Mouse (Mus musculus) ES-E14 (cell line): Measurements from ENCODE around the gene 1700011L22Rik. TPM values are rescaled to one million over a fixed set of nuclear protein-coding genes. Genes with fewer than 3 reads are reported as not detected.

Experiments
- DNase-seq: peaks from one replicate; pipeline ENCODE4 v3.0.0-alpha.2; 2013; ENCODE audit warnings: low read depth, low spot score
- H3K27ac ChIP-seq: 2 replicates; pipeline ENCODE4 v1.5.1; 2012; ENCODE audit warnings: low read depth, mild to moderate bottlenecking, low read length, moderate library complexity, mixed read lengths; ENCODE audit not compliant: poor library complexity, insufficient read depth, severe bottlenecking
- H3K36me3 ChIP-seq: 2 replicates; pipeline ENCODE4 v1.6.1; 2012; ENCODE audit warnings: mild to moderate bottlenecking, low read length, moderate library complexity, mixed read lengths; ENCODE audit not compliant: control insufficient read depth, poor library complexity, insufficient read depth, severe bottlenecking
- H3K4me1 ChIP-seq, 2 experiments: fragments of 150-350 bp in 1 of 2; sonication (generic) in 1 of 2; 2 replicates each; pipeline ENCODE4 v1.6.1; 2012; ENCODE audit warnings: low read length in 2 of 2, mild to moderate bottlenecking in 1 of 2, mixed read lengths in 1 of 2; ENCODE audit not compliant: control insufficient read depth in 2 of 2, insufficient read depth in 2 of 2, poor library complexity in 1 of 2
- H3K4me3 ChIP-seq, 2 experiments: fragments of 150-350 bp in 1 of 2; sonication (generic) in 1 of 2; 2 replicates each; pipeline ENCODE4 v1.5.1; 2012; ENCODE audit warnings: low read length in 2 of 2, low read depth in 1 of 2, mild to moderate bottlenecking in 1 of 2, mixed read lengths in 1 of 2; ENCODE audit not compliant: insufficient read depth in 1 of 2, poor library complexity in 1 of 2, severe bottlenecking in 1 of 2
- H3K9ac ChIP-seq: 2 replicates; pipeline ENCODE4 v1.6.1; 2012; ENCODE audit warnings: low read depth, mild to moderate bottlenecking, low read length, mixed read lengths; ENCODE audit not compliant: poor library complexity, insufficient read depth, severe bottlenecking
- H3K9me3 ChIP-seq: fragments of 150-350 bp; sonication (generic); 2 replicates; pipeline ENCODE4 v1.6.1; 2012; ENCODE audit warnings: low read depth, mild to moderate bottlenecking, low read length; ENCODE audit not compliant: control insufficient read depth, insufficient read depth
- CHD2 ChIP-seq: IDR thresholded peaks from 2 replicates; pipeline ENCODE4 v1.6.1; 2014; ENCODE audit warnings: mild to moderate bottlenecking, low read depth, low read length, inconsistent platforms
- HCFC1 ChIP-seq: IDR thresholded peaks from 2 replicates; pipeline ENCODE4 v1.6.1; 2012; ENCODE audit warnings: low read length, inconsistent platforms, borderline replicate concordance; ENCODE audit not compliant: insufficient read depth
- MAFK ChIP-seq: IDR thresholded peaks from 2 replicates; pipeline ENCODE4 v1.6.1; 2014; ENCODE audit warnings: mild to moderate bottlenecking, low read depth, low read length, inconsistent platforms; ENCODE audit not compliant: insufficient read depth
- ZC3H11A ChIP-seq: IDR thresholded peaks from 2 replicates; pipeline ENCODE4 v1.6.1; 2012; ENCODE audit warnings: low read depth, mild to moderate bottlenecking, inconsistent platforms, low read length, borderline replicate concordance
- ZNF384 ChIP-seq: IDR thresholded peaks from 2 replicates; pipeline ENCODE4 v1.6.1; 2012; ENCODE audit warnings: low read depth, low read length, inconsistent platforms
- in situ Hi-C, 2 experiments: fragments of 600-800 bp; cut with MboI; formaldehyde crosslinking; loops; one replicate each; pipeline ENCODE4 v1.15.1; 2025; ENCODE audit warnings: low sequenced_read_pairs in 2 of 2, inconsistent platforms in 1 of 2; ENCODE audit not compliant: unreplicated experiment in 2 of 2
- total RNA-seq: library from RNA; depleted of rRNA; stranded (reverse); fragments of 300-350 nt; gene quantifications from 2 replicates; pipeline ENCODE4 v1.2.3, GENCODE M21; 2012

Gene 1700011L22Rik
- total RNA-seq, 1 experiment: not detected

DNA sequence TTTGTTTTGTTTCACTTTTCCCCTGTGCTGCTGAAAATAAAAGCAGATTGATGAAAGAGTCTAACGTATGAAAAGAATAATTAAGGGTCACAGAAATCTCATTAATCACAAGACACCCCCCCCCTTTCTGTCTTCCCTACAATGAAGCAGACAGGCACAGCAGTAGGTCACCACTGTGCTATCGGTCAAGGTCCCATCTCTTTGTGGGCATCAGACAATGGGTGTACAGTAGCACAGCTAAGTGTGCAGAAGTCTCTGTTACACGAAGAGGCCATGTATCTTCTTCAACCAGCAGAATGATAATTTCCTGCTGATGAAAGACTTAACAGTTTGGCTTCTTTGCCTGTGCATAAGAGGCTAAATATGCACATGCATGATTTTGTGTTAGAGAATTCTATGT lies 49.7 kb downstream of the 1700011L22Rik start:
- Histone ChIP-seq H3K4me3 (no peak overlapping the region), H3K27ac (no peak overlapping the region), H3K36me3 (no peaks in the 10 kb centered on the region), H3K9ac (no peak overlapping the region), H3K4me1 (0 out of 4 replicates have a peak, but pooled peaks cover 0 to 3% of the 10 kb centered on the region in 2 experiments), H3K9me3 (no peaks in the 10 kb centered on the region)
- TF ChIP-seq HCFC1 (no peak), MAFK (no peak), ZNF384 (no peak), ZC3H11A (no peak), CHD2 (no peak)
- in situ Hi-C loops: no loop called here
- no peak for DNase-seq

DNA sequence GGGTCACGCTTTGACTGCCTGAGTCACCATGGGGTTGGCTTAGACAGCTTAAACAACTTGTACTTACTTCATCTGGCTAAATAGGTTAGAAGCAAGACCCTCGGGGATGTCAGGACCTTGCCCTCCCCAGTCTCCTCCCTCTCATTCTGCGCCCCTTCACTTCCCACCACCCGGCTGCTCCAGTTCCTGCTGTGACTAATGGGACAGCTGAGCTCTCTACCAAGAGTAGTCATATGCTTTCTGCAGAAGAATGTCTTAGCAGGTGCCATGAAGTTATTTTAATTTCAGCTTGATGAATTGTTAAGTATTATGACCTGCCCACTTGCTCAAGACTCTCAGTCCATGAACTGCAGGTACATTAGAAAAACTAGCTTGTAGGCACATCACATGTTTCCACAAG lies 51.9 kb downstream of the 1700011L22Rik start:
- Histone ChIP-seq H3K4me3 (no peak overlapping the region), H3K36me3 (no peaks in the 10 kb centered on the region), H3K9ac (no peak overlapping the region), H3K27ac (peak overlapping the region; percentile 33; the same call in 1 of the 2 replicates), H3K4me1 (0 out of 4 replicates have a peak, but pooled peaks cover 0 to 3% of the 10 kb centered on the region in 2 experiments), H3K9me3 (no peaks in the 10 kb centered on the region)
- no peak for DNase-seq
- TF ChIP-seq ZNF384 (no peak), CHD2 (no peak), HCFC1 (no peak), ZC3H11A (no peak), MAFK (no peak)
- in situ Hi-C loops: no loop called here

DNA sequence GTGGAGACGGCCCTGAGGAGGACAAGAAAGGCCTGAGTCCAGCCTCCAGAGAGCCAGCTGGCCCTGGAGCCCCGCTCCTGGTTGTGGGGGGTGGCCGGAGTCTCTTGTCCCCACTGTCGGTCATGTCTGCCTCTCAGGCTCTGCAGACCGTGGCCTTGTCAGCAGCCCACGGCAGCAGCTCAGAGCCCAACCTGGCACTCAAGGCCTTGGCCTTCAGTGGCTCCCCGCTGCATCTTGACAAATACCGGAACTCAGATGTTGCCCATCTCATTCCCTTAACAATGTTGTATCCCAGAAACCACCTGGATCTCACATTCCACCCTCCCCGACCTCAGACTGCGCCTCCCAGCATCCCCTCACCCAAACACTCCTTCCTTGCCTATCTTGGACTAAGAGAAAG lies 58.3 kb downstream of the 1700011L22Rik start:
- Histone ChIP-seq H3K4me3 (peak overlapping the region; percentile 36 to 37; a peak in 2 of 4 replicates), H3K36me3 (peaks cover 19% of the 10 kb centered on the region; the same call in 1 of the 2 replicates), H3K27ac (no peak overlapping the region), H3K4me1 (peaks cover 2 to 6% of the 10 kb centered on the region in 2 experiments; a peak in 1 of 4 replicates), H3K9ac (no peak overlapping the region; the same call in 1 of the 2 replicates), H3K9me3 (no peaks in the 10 kb centered on the region)
- TF ChIP-seq CHD2: no peak
- TF ChIP-seq ZNF384: no peak
- no peak for TF ChIP-seq MAFK
- TF ChIP-seq HCFC1: no peak
- TF ChIP-seq ZC3H11A: no peak
- DNase-seq: no peak
- in situ Hi-C loops: no loop called here

DNA sequence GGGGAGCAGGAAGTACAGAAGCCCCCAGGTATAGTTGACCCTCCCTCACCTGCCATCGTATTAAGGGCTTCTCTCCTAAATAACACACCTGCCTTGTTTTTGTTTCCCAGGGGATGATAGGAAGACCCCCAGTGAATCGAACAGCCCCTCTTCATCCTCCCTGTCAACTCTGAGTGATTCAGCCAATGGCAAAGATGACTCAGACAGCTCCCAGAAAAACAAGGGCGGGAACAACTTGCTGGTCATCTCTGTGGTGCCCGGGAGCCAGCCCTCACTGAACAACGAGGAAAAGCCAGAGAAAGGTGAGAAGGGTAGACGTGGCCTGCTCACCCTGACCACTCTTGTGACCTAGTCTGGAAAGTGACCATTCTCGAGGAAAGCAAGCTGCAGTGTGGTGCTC lies 62.9 kb downstream of the 1700011L22Rik start:
- no peak overlapping the region for H3K9ac ChIP-seq
- H3K4me1 ChIP-seq: peaks cover 2 to 6% of the 10 kb centered on the region in 2 experiments; a peak in 1 of 4 replicates
- in situ Hi-C loops: no loop called here
- no peak overlapping the region for H3K27ac ChIP-seq
- DNase-seq: no peak
- peaks cover 24% of the 10 kb centered on the region; the same call in 1 of the 2 replicates for H3K36me3 ChIP-seq
- TF ChIP-seq HCFC1: no peak
- no peak for TF ChIP-seq CHD2
- TF ChIP-seq MAFK: no peak
- no peak for TF ChIP-seq ZC3H11A
- TF ChIP-seq ZNF384: no peak
- H3K9me3 ChIP-seq: no peaks in the 10 kb centered on the region
- no peak overlapping the region for H3K4me3 ChIP-seq

DNA sequence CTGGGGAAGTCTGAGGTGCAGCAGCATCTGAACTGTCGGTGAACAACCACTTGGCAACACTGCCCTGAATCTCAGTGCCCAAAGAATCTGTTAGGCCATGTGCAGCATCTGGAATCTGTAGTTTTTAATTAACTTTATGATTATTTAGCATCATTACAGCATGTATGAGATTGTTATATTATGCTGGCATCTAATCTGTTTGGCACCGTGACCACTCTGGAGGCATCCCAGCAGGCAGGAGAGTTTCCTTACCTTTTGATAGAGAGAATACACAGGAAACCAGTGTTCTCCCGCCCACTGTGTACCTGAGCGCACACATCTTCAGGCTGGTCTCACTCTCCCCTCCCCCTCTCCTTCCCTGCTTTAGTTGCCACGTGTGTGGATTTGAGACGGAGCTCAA lies 68.7 kb downstream of the 1700011L22Rik start:
- Histone ChIP-seq H3K9ac (no peak overlapping the region), H3K36me3 (peaks cover 28% of the 10 kb centered on the region; the same call in 1 of the 2 replicates), H3K4me1 (peaks cover 0 to 8% of the 10 kb centered on the region in 2 experiments; a peak in 1 of 4 replicates), H3K27ac (no peak overlapping the region; the same call in 1 of the 2 replicates), H3K9me3 (no peaks in the 10 kb centered on the region), H3K4me3 (no peak overlapping the region)
- TF ChIP-seq ZNF384: no peak
- TF ChIP-seq MAFK: no peak
- no peak for TF ChIP-seq ZC3H11A
- in situ Hi-C loops: no loop called here
- DNase-seq: no peak
